Mouse (Mus musculus): ENCODE results near the gene Efna3.

GRCm38 (mm10) chr3:89300514-89300913, 22.3 kb downstream of the Efna3 start:
- TF ChIP-seq POLR2A (IDR thresholded peaks at IDR 0.05; ENCODE audit: insufficient read depth, low read depth, low read length) (no peak), CTCF (IDR thresholded peaks at IDR 0.05; ENCODE audit: insufficient read depth, low read depth, low read length) (no peak)
